Mouse (Mus musculus) stomach, embryonic 15.5 days (tissue): Measurements from ENCODE around the gene Vps25. TPM values are rescaled to one million over a fixed set of nuclear protein-coding genes. Genes with fewer than 3 reads are reported as not detected.

Source experiments
- ATAC-seq: fragments of 200-750 bp; cut with Nextera tagmentation; 2 replicates; pipeline ENCODE4 v1.8.0; 2017; ENCODE audit warnings: low read depth, moderate number of reproducible peaks, moderate TSS enrichment; ENCODE audit not compliant: insufficient read depth, low FRiP score
- H3K27ac ChIP-seq: fragments of 300-500 bp; sonication (generic); 2 replicates; pipeline ENCODE4 v1.5.1; 2015; ENCODE audit warnings: mild to moderate bottlenecking, inconsistent platforms
- H3K27me3 ChIP-seq: fragments of 300-500 bp; sonication (generic); replicated peaks from 2 replicates; pipeline ENCODE4 v1.6.1; 2015; ENCODE audit warnings: inconsistent platforms
- H3K36me3 ChIP-seq: fragments of 300-500 bp; sonication (generic); 2 replicates; pipeline ENCODE4 v1.6.1; 2015; ENCODE audit warnings: inconsistent platforms
- H3K4me1 ChIP-seq: fragments of 300-500 bp; sonication (generic); 2 replicates; pipeline ENCODE4 v1.6.1; 2015; ENCODE audit warnings: inconsistent platforms
- H3K4me2 ChIP-seq: fragments of 300-500 bp; sonication (generic); 2 replicates; pipeline ENCODE4 v1.6.1; 2015; ENCODE audit warnings: mild to moderate bottlenecking, inconsistent platforms
- H3K4me3 ChIP-seq: fragments of 300-500 bp; sonication (generic); replicated peaks from 2 replicates; pipeline ENCODE4 v1.5.1; 2015; ENCODE audit warnings: inconsistent platforms
- H3K9ac ChIP-seq: fragments of 300-500 bp; sonication (generic); 2 replicates; pipeline ENCODE4 v1.6.1; 2015; ENCODE audit warnings: inconsistent platforms
- H3K9me3 ChIP-seq: fragments of 300-500 bp; sonication (generic); 2 replicates; pipeline ENCODE4 v1.6.1; 2016; ENCODE audit warnings: inconsistent platforms
- WGBS: fragments of 180-500 bp; shearing (Covaris S2); methylation state at CpG from one replicate; pipeline ENCODE4 v1.1.7; 2015; 5-methylcytosine and 5-hydroxymethylcytosine counted together
- polyA plus RNA-seq: library from polyadenylated mRNA; unstranded; fragments of >200 nt; fragmentation: Nextera tagmentation; extraction: Ambion mirVana; gene quantifications from 2 replicates; pipeline ENCODE4 v1.2.1, GENCODE M21; 2015

Vps25 gene
- polyA plus RNA-seq, 1 experiment from 2014 or later = 131 TPM

GRCm38 (mm10) chr11:101230061-101230511 is 23.4 kb upstream of the Vps25 start:
- Histone ChIP-seq H3K9me3 (no peaks in the 10 kb centered on the region), H3K27ac (peak overlapping the region; percentile 88), H3K9ac (no peak overlapping the region), H3K36me3 (no peaks in the 10 kb centered on the region), H3K4me1 (peaks cover 36% of the 10 kb centered on the region), H3K4me2 (no peak overlapping the region), H3K27me3 (no peaks in the 10 kb centered on the region), H3K4me3 (no peak overlapping the region)
- 22% methylated on average over 2 of the region's 2 CpGs for WGBS
- ATAC-seq = no peak

GRCm38 (mm10) chr11:101230526-101230925 is 23.0 kb upstream of the Vps25 start:
- Histone ChIP-seq H3K9ac (no peak overlapping the region), H3K9me3 (no peaks in the 10 kb centered on the region), H3K4me3 (no peak overlapping the region), H3K4me2 (peak overlapping the region; percentile 40), H3K4me1 (peaks cover 32% of the 10 kb centered on the region), H3K27me3 (no peaks in the 10 kb centered on the region), H3K27ac (peak overlapping the region; percentile 88), H3K36me3 (no peaks in the 10 kb centered on the region)
- ATAC-seq = no peak
- WGBS = 33% methylated on average over 5 of the region's 5 CpGs

GRCm38 (mm10) chr11:101230991-101231871 is 22.3 kb upstream of the Vps25 start:
- Histone ChIP-seq H3K4me1 (peaks cover 32% of the 10 kb centered on the region), H3K27me3 (no peaks in the 10 kb centered on the region), H3K9ac (no peak overlapping the region), H3K27ac (peak overlapping the region; percentile 88), H3K4me3 (peak overlapping the region; percentile 20), H3K36me3 (no peaks in the 10 kb centered on the region), H3K4me2 (peak overlapping the region; percentile 40), H3K9me3 (no peaks in the 10 kb centered on the region)
- ATAC-seq = peak; percentile 24; the same call in 1 of the 2 replicates
- 8% methylated on average over 18 of the region's 18 CpGs for WGBS

GRCm38 (mm10) chr11:101232010-101232839 is 21.3 kb upstream of the Vps25 start:
- peak overlapping the region; percentile 40 for H3K4me2 ChIP-seq
- H3K9ac ChIP-seq = no peak overlapping the region
- H3K27me3 ChIP-seq = no peaks in the 10 kb centered on the region
- H3K27ac ChIP-seq = peak overlapping the region; percentile 88
- H3K4me1 ChIP-seq = peaks cover 32% of the 10 kb centered on the region
- ATAC-seq = peak; percentile 64; the same call in 1 of the 2 replicates
- WGBS = 45% methylated on average over 6 of the region's 6 CpGs
- H3K9me3 ChIP-seq = no peaks in the 10 kb centered on the region
- no peaks in the 10 kb centered on the region for H3K36me3 ChIP-seq
- peak overlapping the region; percentile 20 for H3K4me3 ChIP-seq

- Histone ChIP-seq H3K4me2 (no peak overlapping the region), H3K27ac (no peak overlapping the region), H3K9me3 (no peaks in the 10 kb centered on the region), H3K27me3 (no peaks in the 10 kb centered on the region), H3K9ac (no peak overlapping the region), H3K4me3 (no peak overlapping the region), H3K4me1 (peaks cover 36% of the 10 kb centered on the region), H3K36me3 (no peaks in the 10 kb centered on the region)
- WGBS = 43% methylated on average over 1 of the region's 1 CpGs
- ATAC-seq = no peak
These were observed 20.3 kb upstream of the Vps25 start for GRCm38 (mm10) chr11:101233240-101233639.

GRCm38 (mm10) chr11:101234124-101234523 is 19.4 kb upstream of the Vps25 start:
- Histone ChIP-seq H3K4me1 (peaks cover 35% of the 10 kb centered on the region), H3K9ac (no peak overlapping the region), H3K27ac (no peak overlapping the region), H3K4me3 (no peak overlapping the region), H3K36me3 (no peaks in the 10 kb centered on the region), H3K4me2 (no peak overlapping the region), H3K9me3 (no peaks in the 10 kb centered on the region), H3K27me3 (no peaks in the 10 kb centered on the region)
- no peak for ATAC-seq

GRCm38 (mm10) chr11:101235429-101235828 is 18.1 kb upstream of the Vps25 start:
- no peak for ATAC-seq

GRCm38 (mm10) chr11:101236782-101237181 is 16.7 kb upstream of the Vps25 start:
- Histone ChIP-seq H3K9ac (no peak overlapping the region), H3K4me3 (no peak overlapping the region), H3K4me2 (no peak overlapping the region), H3K4me1 (peaks cover 9% of the 10 kb centered on the region; the same call in 1 of the 2 replicates), H3K36me3 (no peaks in the 10 kb centered on the region), H3K27me3 (no peaks in the 10 kb centered on the region), H3K27ac (no peak overlapping the region), H3K9me3 (no peaks in the 10 kb centered on the region)
- no peak for ATAC-seq
- 94% methylated on average over 5 of the region's 5 CpGs for WGBS

More at GRCm38 (mm10) chr11:101235429-101235828, 18.1 kb upstream of the Vps25 start:
- H3K9ac ChIP-seq = no peak overlapping the region
- H3K4me2 ChIP-seq = no peak overlapping the region
- no peak overlapping the region for H3K4me3 ChIP-seq
- no peaks in the 10 kb centered on the region for H3K27me3 ChIP-seq
- H3K27ac ChIP-seq = no peak overlapping the region
- no peaks in the 10 kb centered on the region for H3K9me3 ChIP-seq
- H3K36me3 ChIP-seq = no peaks in the 10 kb centered on the region
- H3K4me1 ChIP-seq = peaks cover 23% of the 10 kb centered on the region

- Histone ChIP-seq H3K9me3 (no peaks in the 10 kb centered on the region), H3K4me2 (no peak overlapping the region), H3K4me1 (0 out of 2 replicates have a peak, but pooled peaks cover 5% of the 10 kb centered on the region), H3K9ac (no peak overlapping the region), H3K36me3 (no peaks in the 10 kb centered on the region), H3K27me3 (no peaks in the 10 kb centered on the region), H3K27ac (peak overlapping the region; percentile 80), H3K4me3 (no peak overlapping the region)
- peak; percentile 76 for ATAC-seq
- 35% methylated on average over 5 of the region's 5 CpGs for WGBS
These were observed 15.3 kb upstream of the Vps25 start for GRCm38 (mm10) chr11:101238071-101238647.

- H3K4me1 ChIP-seq = peaks cover 11% of the 10 kb centered on the region; the same call in 1 of the 2 replicates
- 49% methylated on average over 4 of the region's 4 CpGs for WGBS
- H3K4me3 ChIP-seq = no peak overlapping the region
- H3K9ac ChIP-seq = no peak overlapping the region
- peak overlapping the region; percentile 91 for H3K27ac ChIP-seq
- no peak for ATAC-seq
- H3K9me3 ChIP-seq = no peaks in the 10 kb centered on the region
- H3K4me2 ChIP-seq = peak overlapping the region; percentile 94; the same call in 1 of the 2 replicates
- H3K36me3 ChIP-seq = no peaks in the 10 kb centered on the region
- no peaks in the 10 kb centered on the region for H3K27me3 ChIP-seq
These were observed 8.4 kb upstream of the Vps25 start for GRCm38 (mm10) chr11:101245071-101245470.

GRCm38 (mm10) chr11:101245855-101246701 is 7.4 kb upstream of the Vps25 start, which contains the start of gene Ramp2:
Gene Ramp2 (plus strand): TSS chr11:101246028.
- peak within 1 kb of the TSS; percentile 94 for H3K4me2 ChIP-seq
- peak within 1 kb of the TSS; percentile 66 for H3K4me3 ChIP-seq
- under 1% methylated on average over 62 of the region's 63 CpGs for WGBS
- peak within 1 kb of the TSS; percentile 63 for H3K9ac ChIP-seq
- H3K27ac ChIP-seq = peak within 1 kb of the TSS; percentile 91
- H3K4me1 ChIP-seq = peaks cover 11% of the 10 kb centered on the region; the same call in 1 of the 2 replicates
- no peaks in the 10 kb centered on the region for H3K36me3 ChIP-seq
- H3K27me3 ChIP-seq = no peaks in the 10 kb centered on the region
- peak; percentile 59; the same call in 1 of the 2 replicates for ATAC-seq
- no peaks in the 10 kb centered on the region for H3K9me3 ChIP-seq
